Mouse (Mus musculus) limb, embryonic 14.5 days (tissue): ENCODE results near the gene Grb2. TPM values are rescaled to one million over a fixed set of nuclear protein-coding genes. Genes with fewer than 3 reads are reported as not detected.

Experiments
- ATAC-seq: fragments of 200-750 bp; cut with Nextera tagmentation; 2 replicates; pipeline ENCODE4 v1.8.0; 2017; ENCODE audit warnings: low read depth, moderate number of reproducible peaks, moderate TSS enrichment; ENCODE audit not compliant: low FRiP score
- DNase-seq: peaks from one replicate; pipeline ENCODE4 v3.0.0-alpha.2; 2015; ENCODE audit warnings: low spot score
- H3K27ac ChIP-seq: fragments of 300-500 bp; sonication (generic); replicated peaks from 2 replicates; pipeline ENCODE4 v1.5.1; 2014; ENCODE audit warnings: low read depth, mild to moderate bottlenecking, low read length, moderate library complexity, mixed read lengths
- H3K27me3 ChIP-seq: fragments of 300-500 bp; sonication (generic); 2 replicates; pipeline ENCODE4 v1.6.1; 2014; ENCODE audit warnings: low read length, mixed read lengths; ENCODE audit not compliant: control insufficient read depth, insufficient read depth
- H3K36me3 ChIP-seq: fragments of 300-500 bp; sonication (generic); 2 replicates; pipeline ENCODE4 v1.6.1; 2014; ENCODE audit warnings: mild to moderate bottlenecking, low read length, moderate library complexity, mixed read lengths; ENCODE audit not compliant: control insufficient read depth, insufficient read depth
- H3K4me1 ChIP-seq: fragments of 300-500 bp; sonication (generic); 2 replicates; pipeline ENCODE4 v1.6.1; 2014; ENCODE audit warnings: antibody characterized with exemption, low read length, mixed read lengths; ENCODE audit not compliant: control insufficient read depth, insufficient read depth
- H3K4me2 ChIP-seq: fragments of 300-500 bp; sonication (generic); replicated peaks from 2 replicates; pipeline ENCODE4 v1.6.1; 2014; ENCODE audit warnings: low read depth, mild to moderate bottlenecking, low read length, moderate library complexity; ENCODE audit not compliant: severe bottlenecking
- H3K4me3 ChIP-seq: fragments of 300-500 bp; sonication (generic); replicated peaks from 2 replicates; pipeline ENCODE4 v1.5.1; 2014; ENCODE audit warnings: low read length
- H3K9ac ChIP-seq: fragments of 300-500 bp; sonication (generic); 2 replicates; pipeline ENCODE4 v1.6.1; 2014; ENCODE audit warnings: mild to moderate bottlenecking, low read depth, low read length, moderate library complexity; ENCODE audit not compliant: severe bottlenecking
- H3K9me3 ChIP-seq: fragments of 300-500 bp; sonication (generic); 2 replicates; pipeline ENCODE4 v1.6.1; 2016; ENCODE audit warnings: low read length; ENCODE audit not compliant: control insufficient read depth
- POLR2A ChIP-seq: fragments of 200-500 bp; IDR thresholded peaks from 2 replicates; pipeline ENCODE4 v1.8.0; 2012; ENCODE audit warnings: inconsistent platforms, mild to moderate bottlenecking, moderate library complexity, borderline replicate concordance; ENCODE audit not compliant: insufficient read depth, insufficient read length; ENCODE audit errors: extremely low read depth
- WGBS: fragments of 180-500 bp; shearing (Covaris S2); extraction: QIAGEN DNeasy Blood & Tissue Kit; methylation state at CpG from one replicate; pipeline ENCODE4 v1.1.7; 2014; 5-methylcytosine and 5-hydroxymethylcytosine counted together
- polyA plus RNA-seq, 2 experiments: library from polyadenylated mRNA; depleted of rRNA in 1 of 2; stranded (reverse) in 1 of 2; unstranded in 1 of 2; fragments of >200 nt; fragmentation: Nextera tagmentation in 1 of 2; extraction: Ambion mirVana in 1 of 2; gene quantifications; 2 replicates each; pipeline versions ENCODE4 v1.2.1 to v1.2.3; 2012 to 2014

Grb2 gene
- polyA plus RNA-seq, 2 experiments = 58.0 to 61.5 TPM

DNA sequence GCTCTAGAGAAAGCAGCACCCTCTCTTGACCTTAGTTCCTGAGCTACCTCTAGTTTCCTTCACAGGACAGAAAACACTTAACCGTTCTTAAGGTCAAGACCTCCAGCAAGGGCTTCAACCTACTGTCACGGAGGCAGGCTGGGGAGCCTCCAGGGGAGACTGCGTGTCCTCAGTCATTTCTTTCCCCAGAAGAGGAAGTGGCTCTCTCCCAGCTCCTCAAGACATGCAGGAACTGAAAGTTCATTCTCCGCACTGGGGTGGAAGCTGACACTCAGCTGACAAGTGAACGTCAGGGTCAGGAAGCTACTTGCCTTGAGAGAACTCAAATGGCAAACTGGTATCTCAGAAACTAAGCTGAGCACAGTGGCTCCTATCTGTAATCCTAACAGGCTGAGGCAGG lies 15.6 kb downstream of the Grb2 start:
- TF ChIP-seq POLR2A = no peak
- 68% methylated on average over 5 of the region's 5 CpGs for WGBS
- DNase-seq = no peak
- H3K4me3 ChIP-seq = no peak overlapping the region
- no peak overlapping the region for H3K27ac ChIP-seq
- no peaks in the 10 kb centered on the region for H3K27me3 ChIP-seq
- no peaks in the 10 kb centered on the region for H3K4me1 ChIP-seq
- H3K9me3 ChIP-seq = no peaks in the 10 kb centered on the region
- no peak overlapping the region for H3K9ac ChIP-seq
- no peak overlapping the region for H3K4me2 ChIP-seq
- peaks cover 12% of the 10 kb centered on the region for H3K36me3 ChIP-seq
- ATAC-seq = no peak

DNA sequence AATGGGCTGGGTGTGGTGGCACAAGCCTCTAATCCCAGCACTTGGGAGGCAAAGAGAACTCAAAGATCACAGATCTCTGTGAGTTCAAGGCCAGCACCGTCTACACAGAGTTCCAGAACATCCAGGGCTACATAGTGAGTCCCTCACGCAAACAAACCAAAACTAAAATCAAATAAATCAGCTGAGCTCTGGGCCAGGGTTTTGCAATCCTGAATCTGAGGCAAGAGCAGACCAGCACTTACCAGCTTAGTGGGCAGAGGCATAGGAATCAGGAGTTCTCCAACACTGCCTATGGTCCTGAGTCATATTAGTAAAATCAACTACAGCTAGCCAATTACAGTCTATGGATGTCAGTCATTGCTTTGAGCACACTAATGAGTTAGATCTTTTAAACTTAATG lies 16.4 kb downstream of the Grb2 start:
- TF ChIP-seq POLR2A = no peak
- DNase-seq = no peak
- WGBS = 88% methylated on average over 2 of the region's 2 CpGs
- Histone ChIP-seq H3K36me3 (peaks cover 10% of the 10 kb centered on the region), H3K9ac (no peak overlapping the region), H3K4me2 (no peak overlapping the region), H3K4me3 (no peak overlapping the region), H3K4me1 (no peaks in the 10 kb centered on the region), H3K9me3 (no peaks in the 10 kb centered on the region), H3K27me3 (no peaks in the 10 kb centered on the region), H3K27ac (no peak overlapping the region)
- ATAC-seq = no peak

DNA sequence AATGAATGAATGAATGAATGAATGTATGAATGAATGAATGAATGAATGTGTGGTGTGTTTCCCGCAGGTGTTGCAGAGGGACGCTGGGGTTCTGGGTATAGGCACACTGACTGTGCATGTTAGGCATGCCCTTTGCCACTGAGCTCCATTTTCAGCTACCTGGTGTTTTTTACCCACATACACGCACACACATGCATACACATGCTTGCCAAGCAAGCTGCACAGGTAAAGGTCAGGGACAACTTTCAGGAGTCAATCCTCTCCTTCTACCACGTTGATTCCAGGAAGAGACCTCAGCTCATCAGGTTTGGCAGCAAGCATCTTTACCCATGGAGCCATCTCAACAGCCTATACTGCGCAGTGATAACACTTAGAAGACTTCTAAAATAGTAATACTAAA lies 16.9 kb downstream of the Grb2 start:
- Histone ChIP-seq H3K36me3 (peaks cover 10% of the 10 kb centered on the region), H3K27ac (no peak overlapping the region), H3K27me3 (no peaks in the 10 kb centered on the region), H3K9ac (no peak overlapping the region), H3K4me1 (no peaks in the 10 kb centered on the region), H3K4me3 (no peak overlapping the region), H3K9me3 (no peaks in the 10 kb centered on the region), H3K4me2 (no peak overlapping the region)
- no peak for DNase-seq
- 95% methylated on average over 5 of the region's 5 CpGs for WGBS
- TF ChIP-seq POLR2A = no peak
- no peak for ATAC-seq

DNA sequence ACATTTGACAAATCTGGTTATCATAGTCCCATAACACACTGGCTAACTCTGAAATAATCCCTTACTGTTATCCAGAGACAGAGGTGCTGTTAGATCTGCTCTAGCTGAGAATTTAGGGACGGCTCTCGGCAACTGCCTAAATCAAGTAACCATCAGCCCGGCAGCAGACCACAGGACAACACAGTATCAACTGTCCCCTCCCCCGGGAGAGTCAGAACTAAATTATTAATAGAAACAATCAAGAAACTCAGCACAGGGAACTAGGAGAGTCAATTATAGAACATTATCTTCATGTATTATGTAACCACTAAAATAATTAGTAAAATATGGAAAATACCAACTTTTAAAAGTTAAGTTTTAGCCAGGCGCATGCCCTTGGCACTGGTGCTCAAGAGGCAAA lies 17.4 kb downstream of the Grb2 start:
- Histone ChIP-seq H3K4me3 (no peak overlapping the region), H3K4me2 (no peak overlapping the region), H3K27ac (no peak overlapping the region), H3K36me3 (peaks cover 10% of the 10 kb centered on the region), H3K4me1 (no peaks in the 10 kb centered on the region), H3K9me3 (no peaks in the 10 kb centered on the region), H3K27me3 (no peaks in the 10 kb centered on the region), H3K9ac (no peak overlapping the region)
- DNase-seq (no peak), ATAC-seq (no peak)
- 83% methylated on average over 5 of the region's 5 CpGs for WGBS
- no peak for TF ChIP-seq POLR2A

DNA sequence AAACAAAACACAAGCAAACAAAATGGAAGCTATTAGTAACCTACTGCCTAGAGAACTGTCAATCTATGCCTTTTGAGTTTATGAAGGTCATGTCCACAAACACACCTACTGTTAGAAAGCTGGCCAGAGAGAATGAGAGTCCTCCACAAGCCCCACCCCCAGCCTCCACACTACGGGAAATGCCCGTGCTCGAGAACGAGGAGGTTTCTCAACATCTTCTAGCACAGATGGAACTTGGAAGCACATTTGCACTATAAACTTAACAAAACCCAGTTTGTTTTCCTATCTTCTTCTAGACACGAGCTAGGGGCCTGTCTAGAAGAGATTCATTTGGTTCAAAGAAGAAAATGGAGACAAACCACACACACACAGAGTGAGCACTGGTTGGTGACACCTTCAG lies 18.0 kb downstream of the Grb2 start:
- Histone ChIP-seq H3K36me3 (peaks cover 7% of the 10 kb centered on the region), H3K4me3 (no peak overlapping the region), H3K27me3 (no peaks in the 10 kb centered on the region), H3K4me1 (peaks cover under 1% of the 10 kb centered on the region; the same call in 1 of the 2 replicates), H3K4me2 (no peak overlapping the region), H3K27ac (no peak overlapping the region), H3K9me3 (no peaks in the 10 kb centered on the region), H3K9ac (no peak overlapping the region)
- DNase-seq = no peak
- ATAC-seq = no peak
- WGBS = 89% methylated on average over 5 of the region's 5 CpGs
- no peak for TF ChIP-seq POLR2A
